Mouse (Mus musculus): ENCODE measurements around the gene Nxpe2.
"Not testable (repeated sequence)": the region's sequence is repeated elsewhere in the genome, so short reads cannot be mapped to it uniquely, and the experiment has no call there.

Nxpe2 gene

GRCm38 (mm10) chr9:48303564-48303963, 49.7 kb downstream of the Nxpe2 start:
- ATAC-seq (ENCODE audit: insufficient number of reproducible peaks, low FRiP score, low TSS enrichment) = not testable (repeated sequence)

- no peak for ATAC-seq (ENCODE audit: insufficient number of reproducible peaks, low FRiP score, low TSS enrichment)
Measured at GRCm38 (mm10) chr9:48298983-48299382, 54.3 kb downstream of the Nxpe2 start.

- ATAC-seq (ENCODE audit: insufficient number of reproducible peaks, low FRiP score, low TSS enrichment) = no peak
Measured at GRCm38 (mm10) chr9:48294754-48295153, 58.5 kb downstream of the Nxpe2 start.

GRCm38 (mm10) chr9:48290281-48290680, 63.0 kb downstream of the Nxpe2 start:
- no peak for ATAC-seq (ENCODE audit: insufficient number of reproducible peaks, low FRiP score, low TSS enrichment)

GRCm38 (mm10) chr9:48284221-48284620, 69.0 kb downstream of the Nxpe2 start:
- no peak for ATAC-seq (ENCODE audit: insufficient number of reproducible peaks, low FRiP score, low TSS enrichment)

- ATAC-seq (ENCODE audit: insufficient number of reproducible peaks, low FRiP score, low TSS enrichment) = no peak; the same call in 1 of the 2 replicates
Measured at GRCm38 (mm10) chr9:48276831-48277230, 76.4 kb downstream of the Nxpe2 start.

Measured in cerebellum, adult (tissue).